8 mouse cellular contexts compared by ENCODE assay signal in genomic region chr13:107969961-107970391, GRCm38 (mm10).
DNase-seq lines count a peak whose midpoint lies in the region; ATAC-seq lines count a peak whose summit lies in the region.

No protein-coding gene starts in this region.

- H3K4me2 ChIP-seq in neural tube, embryonic 12.5 days (replicated peaks), result peak overlapping the region; percentile 10; the same call in 1 of the 2 replicates

- H3K27me3 ChIP-seq in neural tube, embryonic 12.5 days (replicated peaks), result no peaks in the 10 kb centered on the region

- no peaks in the 10 kb centered on the region for H3K9me3 ChIP-seq in neural tube, embryonic 12.5 days

- H3K4me1 ChIP-seq in neural tube, embryonic 12.5 days, result peaks cover 8% of the 10 kb centered on the region; the same call in 1 of the 2 replicates

- no peak overlapping the region for H3K27ac ChIP-seq in neural tube, embryonic 12.5 days

- H3K9ac ChIP-seq in neural tube, embryonic 12.5 days, result no peak overlapping the region

- no peak overlapping the region for H3K4me3 ChIP-seq in neural tube, embryonic 12.5 days

- 31% methylated on average over 7 of the region's 7 CpGs for WGBS in neural tube, embryonic 12.5 days

- no peaks in the 10 kb centered on the region for H3K36me3 ChIP-seq in neural tube, embryonic 12.5 days

- ATAC-seq in cerebellum, adult (ENCODE audit: insufficient number of reproducible peaks, low FRiP score, low TSS enrichment), result peak; percentile 41; the same call in 1 of the 2 replicates
- peak; percentile 29; the same call in 1 of the 2 replicates for ATAC-seq in neural tube, embryonic 12.5 days (ENCODE audit: low FRiP score, low read depth)

- no peak for DNase-seq in cerebellum, postnatal 25 days
- no peak for DNase-seq in neural tube, embryonic 10.5 days (ENCODE audit: extremely low spot score, low spot score)
- peak; percentile 15 to 31 for DNase-seq in left cerebral cortex, adult 18-20 months (ENCODE audit: low spot score in 2 of 2)
- DNase-seq in right cerebral cortex, postnatal 36 days (ENCODE audit: low spot score in 2 of 2), result peak; percentile 39 to 57
- DNase-seq in thymus, postnatal 36 days, result no peak
- DNase-seq in ovary, postnatal 10 days (ENCODE audit: low spot score), result no peak

Comparison
In these comparisons a context has a peak if more than half of its experiments do, and no peak if none do; other contexts are left out.
1. DNase-seq: peak in left cerebral cortex, adult 18-20 months (2 of 2) and right cerebral cortex, postnatal 36 days (2 of 2); none in cerebellum, postnatal 25 days (0 of 2), neural tube, embryonic 10.5 days (single experiment), thymus, postnatal 36 days (0 of 2) and ovary, postnatal 10 days (single experiment).